Mouse (Mus musculus) thymus, postnatal 10 days (tissue): Measurements from ENCODE around the gene Gm5286.
"Not testable (repeated sequence)": the region's sequence is repeated elsewhere in the genome, so short reads cannot be mapped to it uniquely, and the experiment has no call there.

ENCODE experiments used
- DNase-seq, 2 experiments: peaks; one replicate each; pipeline ENCODE4 v3.0.0; 2021; ENCODE audit warnings: low spot score in 2 of 2

The Gm5286 gene

DNA sequence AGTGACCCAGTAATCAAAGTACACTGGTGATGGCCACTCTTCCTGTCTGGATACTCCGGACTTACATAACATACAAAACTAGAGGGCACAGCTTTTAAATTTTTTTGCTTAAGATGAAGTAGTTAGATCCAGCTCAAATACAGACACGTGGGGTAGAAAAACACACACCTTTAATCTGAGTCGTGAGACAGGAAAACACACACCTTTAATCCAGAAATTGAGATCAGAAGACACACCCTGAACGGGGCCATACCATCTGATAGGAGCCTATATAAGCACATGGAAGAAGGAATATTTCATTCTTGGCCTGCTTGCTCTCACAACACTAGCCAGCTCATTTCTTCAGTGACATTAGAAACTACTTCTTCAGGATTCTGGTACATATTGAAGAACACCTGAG lies at the start of gene Gm5286:
Gm5286 (plus strand) TSS at position 301 of the 400 bp plus-strand sequence.
- not testable (repeated sequence) for DNase-seq

- not testable (repeated sequence) for DNase-seq
These were observed 29.2 kb upstream of the Gm5286 start for GRCm38 (mm10) chr3:94167351-94167750.

DNA sequence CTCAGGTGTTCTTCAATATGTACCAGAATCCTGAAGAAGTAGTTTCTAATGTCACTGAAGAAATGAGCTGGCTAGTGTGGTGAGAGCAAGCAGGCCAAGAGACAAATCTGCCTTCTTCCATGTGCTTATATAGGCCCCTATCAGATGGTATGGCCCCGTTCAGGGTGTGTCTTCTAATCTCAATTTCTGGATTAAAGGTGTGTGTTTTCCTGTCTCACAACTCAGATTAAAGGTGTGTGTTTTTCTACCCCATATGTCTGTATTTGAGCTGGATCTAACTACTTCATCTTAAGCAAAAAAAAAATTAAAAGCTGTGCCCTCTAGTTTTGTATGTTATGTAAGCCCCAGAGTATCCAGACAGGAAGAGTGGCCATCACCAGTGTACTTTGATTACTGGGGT lies 18.4 kb upstream of the Gm5286 start, which contains the start of gene Gm10696:
Gm10696 (minus strand) TSS at position 101 of the 400 bp plus-strand sequence.
- not testable (repeated sequence) for DNase-seq
